Mouse (Mus musculus): ENCODE data around the gene Kif1b. TPM values are rescaled to one million over a fixed set of nuclear protein-coding genes. Genes with fewer than 3 reads are reported as not detected.

The Kif1b gene
- polyA plus RNA-seq, 1 experiment from 2014 or later = 52.2 TPM

DNA sequence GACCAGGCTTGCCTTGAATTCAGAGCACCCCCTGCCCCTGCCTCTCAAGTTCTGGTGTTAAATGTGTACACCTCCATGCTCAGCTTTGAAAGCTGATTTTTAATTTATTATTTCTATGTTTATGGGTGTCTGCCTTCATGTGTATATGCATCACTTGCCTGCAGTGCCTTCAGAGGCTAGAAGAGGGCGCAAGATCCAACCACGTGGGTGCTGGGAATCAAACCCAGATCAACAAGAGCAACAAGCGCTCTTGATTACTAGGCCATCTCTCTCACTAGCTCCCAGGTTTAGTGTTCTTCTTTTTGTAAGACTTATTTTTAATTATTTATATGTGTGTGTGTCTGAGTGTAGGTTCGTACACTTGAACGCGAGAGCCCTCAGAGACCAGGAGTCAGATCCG is 152.6 kb downstream of the Kif1b start:
- 96% methylated on average over 7 of the region's 7 CpGs for whole genome bisulfite sequencing

GRCm38 (mm10) chr4:149150721-149151120 is 156.8 kb downstream of the Kif1b start:
- Histone ChIP-seq H3K27ac (no peak overlapping the region), H3K4me1 (replicated peaks) (peaks cover 9% of the 10 kb centered on the region; the same call in 1 of the 2 replicates), H3K4me3 (replicated peaks) (no peak overlapping the region), H3K9ac (replicated peaks) (no peak overlapping the region), H3K27me3 (no peaks in the 10 kb centered on the region), H3K36me3 (peaks cover 68% of the 10 kb centered on the region), H3K9me3 (no peaks in the 10 kb centered on the region), H3K4me2 (no peak overlapping the region)
- WGBS = 92% methylated on average over 11 of the region's 11 CpGs
- no peak for ATAC-seq (ENCODE audit: insufficient number of reproducible peaks, insufficient read depth, low FRiP score, low TSS enrichment, low read depth)

More for the DNA sequence above, 152.6 kb downstream of the Kif1b start:
- no peak for ATAC-seq (ENCODE audit: insufficient number of reproducible peaks, insufficient read depth, low FRiP score, low TSS enrichment, low read depth)
- H3K9me3 ChIP-seq = no peaks in the 10 kb centered on the region
- H3K27me3 ChIP-seq = no peaks in the 10 kb centered on the region
- no peak overlapping the region for H3K4me2 ChIP-seq
- H3K4me1 ChIP-seq (replicated peaks) = no peaks in the 10 kb centered on the region
- peaks cover 100% of the 10 kb centered on the region for H3K36me3 ChIP-seq
- H3K4me3 ChIP-seq (replicated peaks) = no peak overlapping the region
- H3K27ac ChIP-seq = no peak overlapping the region
- H3K9ac ChIP-seq (replicated peaks) = no peak overlapping the region

DNA sequence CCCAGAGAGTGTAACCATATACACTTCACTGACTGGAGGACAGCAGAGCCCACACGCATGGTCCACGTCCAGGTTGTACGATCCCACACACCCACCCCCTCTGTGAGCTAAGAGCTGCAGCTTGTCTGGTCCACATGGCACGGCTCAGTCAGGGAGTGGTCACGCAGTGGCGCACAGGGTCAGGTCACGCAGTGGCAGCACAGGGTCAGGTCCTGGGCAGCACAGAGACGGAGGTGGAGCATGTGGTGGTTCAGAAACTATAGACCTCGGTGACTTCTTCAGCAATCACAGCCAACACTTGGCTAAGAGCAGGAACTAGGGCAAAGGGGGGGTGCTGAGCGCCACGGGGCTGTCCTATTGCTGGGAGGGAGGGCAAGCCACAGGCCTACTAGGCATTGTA is 157.2 kb downstream of the Kif1b start:
- ATAC-seq (ENCODE audit: insufficient number of reproducible peaks, insufficient read depth, low FRiP score, low TSS enrichment, low read depth) = no peak
- Histone ChIP-seq H3K27me3 (no peaks in the 10 kb centered on the region), H3K36me3 (peaks cover 64% of the 10 kb centered on the region), H3K4me2 (no peak overlapping the region), H3K27ac (no peak overlapping the region), H3K4me1 (replicated peaks) (peaks cover 9% of the 10 kb centered on the region; the same call in 1 of the 2 replicates), H3K4me3 (replicated peaks) (no peak overlapping the region), H3K9ac (replicated peaks) (no peak overlapping the region), H3K9me3 (no peaks in the 10 kb centered on the region)
- WGBS = 88% methylated on average over 11 of the region's 11 CpGs

DNA sequence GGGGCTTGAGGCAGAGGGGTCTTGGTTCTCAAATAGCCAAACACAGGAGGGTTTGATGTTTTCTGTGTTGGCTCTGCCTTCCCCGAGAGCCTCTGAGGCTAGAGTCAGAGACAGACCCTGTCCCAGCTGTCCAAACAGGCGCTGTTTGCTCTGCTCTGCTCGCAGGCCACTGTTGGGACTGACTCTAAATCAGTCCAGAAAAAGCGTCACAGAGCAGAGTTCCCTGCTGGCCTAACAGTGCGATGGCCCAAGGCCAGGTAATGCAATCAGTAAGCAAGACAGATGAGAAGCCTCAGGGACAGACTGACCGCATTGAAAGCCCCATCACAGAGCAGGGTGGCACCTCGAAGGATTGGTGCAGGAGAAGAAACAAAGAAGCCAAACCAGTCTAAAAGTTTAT is 157.9 kb downstream of the Kif1b start:
- H3K9me3 ChIP-seq = no peaks in the 10 kb centered on the region
- peaks cover 9% of the 10 kb centered on the region; the same call in 1 of the 2 replicates for H3K4me1 ChIP-seq (replicated peaks)
- no peak overlapping the region for H3K4me3 ChIP-seq (replicated peaks)
- 81% methylated on average over 7 of the region's 7 CpGs for WGBS
- ATAC-seq (ENCODE audit: insufficient number of reproducible peaks, insufficient read depth, low FRiP score, low TSS enrichment, low read depth) = no peak
- H3K4me2 ChIP-seq = no peak overlapping the region
- H3K27me3 ChIP-seq = no peaks in the 10 kb centered on the region
- H3K9ac ChIP-seq (replicated peaks) = no peak overlapping the region
- no peak overlapping the region for H3K27ac ChIP-seq
- peaks cover 57% of the 10 kb centered on the region for H3K36me3 ChIP-seq

DNA sequence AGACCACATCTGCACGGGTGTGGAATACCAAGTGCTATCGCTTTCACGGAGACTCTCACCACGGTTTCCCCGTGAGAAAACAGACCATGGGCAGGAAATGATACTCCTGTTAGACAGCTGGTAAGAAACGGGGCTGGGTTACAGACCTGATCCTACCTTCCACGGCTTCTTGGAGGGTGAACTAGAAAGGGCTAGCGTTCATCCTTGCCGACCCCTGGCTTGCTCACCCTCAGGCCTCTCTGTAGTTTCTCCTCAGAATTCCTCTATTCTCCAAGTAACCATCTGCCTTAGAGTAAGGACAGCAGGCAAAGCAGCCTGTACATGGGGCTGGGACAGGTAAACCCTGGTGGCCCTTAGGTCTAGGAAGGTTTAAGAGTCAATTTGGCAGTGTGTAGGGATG is 158.3 kb downstream of the Kif1b start:
- ATAC-seq (ENCODE audit: insufficient number of reproducible peaks, insufficient read depth, low FRiP score, low TSS enrichment, low read depth) = no peak
- H3K27me3 ChIP-seq = no peaks in the 10 kb centered on the region
- peaks cover 9% of the 10 kb centered on the region; the same call in 1 of the 2 replicates for H3K4me1 ChIP-seq (replicated peaks)
- no peak overlapping the region for H3K4me2 ChIP-seq
- H3K9ac ChIP-seq (replicated peaks) = no peak overlapping the region
- no peaks in the 10 kb centered on the region for H3K9me3 ChIP-seq
- H3K4me3 ChIP-seq (replicated peaks) = no peak overlapping the region
- peaks cover 53% of the 10 kb centered on the region for H3K36me3 ChIP-seq
- no peak overlapping the region for H3K27ac ChIP-seq
- WGBS = 80% methylated on average over 9 of the region's 9 CpGs

DNA sequence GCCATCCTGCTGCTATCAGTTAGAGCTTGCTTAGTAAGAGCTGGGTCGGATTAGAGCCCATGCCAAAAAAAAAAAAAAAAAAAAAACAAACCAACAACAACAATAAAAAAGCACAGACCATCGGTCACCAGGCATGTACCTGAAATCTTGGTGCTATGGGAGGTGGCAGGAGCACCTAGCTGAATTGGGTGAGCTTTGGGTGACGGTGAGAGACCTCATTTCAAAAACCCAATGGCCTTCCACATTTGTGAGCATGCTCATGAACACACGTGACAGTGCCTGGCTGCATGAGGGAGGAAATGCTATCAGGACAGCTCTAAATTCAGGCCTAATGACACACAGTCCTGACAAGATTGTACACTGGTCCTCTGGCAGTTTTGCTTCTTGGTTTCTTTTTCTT is 159.4 kb downstream of the Kif1b start:
- peaks cover 9% of the 10 kb centered on the region; the same call in 1 of the 2 replicates for H3K4me1 ChIP-seq (replicated peaks)
- WGBS = 77% methylated on average over 4 of the region's 4 CpGs
- no peak overlapping the region for H3K9ac ChIP-seq (replicated peaks)
- H3K4me3 ChIP-seq (replicated peaks) = no peak overlapping the region
- H3K36me3 ChIP-seq = peaks cover 42% of the 10 kb centered on the region
- H3K9me3 ChIP-seq = no peaks in the 10 kb centered on the region
- H3K27me3 ChIP-seq = no peaks in the 10 kb centered on the region
- no peak for ATAC-seq (ENCODE audit: insufficient number of reproducible peaks, insufficient read depth, low FRiP score, low TSS enrichment, low read depth)
- H3K4me2 ChIP-seq = no peak overlapping the region
- H3K27ac ChIP-seq = no peak overlapping the region

GRCm38 (mm10) chr4:149147528-149147927 is 160.0 kb downstream of the Kif1b start:
- H3K27ac ChIP-seq = no peak overlapping the region
- no peaks in the 10 kb centered on the region for H3K27me3 ChIP-seq
- no peak for ATAC-seq (ENCODE audit: insufficient number of reproducible peaks, insufficient read depth, low FRiP score, low TSS enrichment, low read depth)
- no peak overlapping the region for H3K9ac ChIP-seq (replicated peaks)
- WGBS = 83% methylated on average over 7 of the region's 7 CpGs
- no peak overlapping the region for H3K4me3 ChIP-seq (replicated peaks)
- H3K9me3 ChIP-seq = no peaks in the 10 kb centered on the region
- H3K4me2 ChIP-seq = no peak overlapping the region
- H3K36me3 ChIP-seq = peaks cover 36% of the 10 kb centered on the region
- peaks cover 9% of the 10 kb centered on the region; the same call in 1 of the 2 replicates for H3K4me1 ChIP-seq (replicated peaks)

DNA sequence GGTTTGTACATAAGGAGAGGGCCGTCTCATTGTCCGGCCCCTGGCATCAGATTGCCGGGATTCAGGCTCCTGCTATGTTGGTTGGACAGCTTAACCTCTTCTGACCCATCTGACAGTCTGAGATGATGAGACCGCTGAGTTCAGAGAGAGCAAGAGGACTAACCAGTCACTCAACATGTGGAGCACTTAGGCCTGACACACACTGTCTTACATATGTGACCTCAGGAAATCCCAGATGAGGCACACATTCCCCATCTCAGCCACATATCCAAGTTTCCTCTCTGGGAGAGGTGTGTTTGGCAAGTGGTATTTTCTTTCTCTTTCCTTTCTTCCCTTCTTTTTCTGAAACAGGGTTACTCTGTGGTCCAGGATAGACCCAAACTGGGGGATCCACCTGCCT is 162.3 kb downstream of the Kif1b start:
- Histone ChIP-seq H3K36me3 (peaks cover 13% of the 10 kb centered on the region), H3K9me3 (no peaks in the 10 kb centered on the region), H3K9ac (replicated peaks) (no peak overlapping the region), H3K27ac (no peak overlapping the region), H3K27me3 (no peaks in the 10 kb centered on the region), H3K4me3 (replicated peaks) (no peak overlapping the region), H3K4me2 (no peak overlapping the region), H3K4me1 (replicated peaks) (peaks cover 9% of the 10 kb centered on the region; the same call in 1 of the 2 replicates)
- 80% methylated on average over 4 of the region's 4 CpGs for WGBS
- no peak for ATAC-seq (ENCODE audit: insufficient number of reproducible peaks, insufficient read depth, low FRiP score, low TSS enrichment, low read depth)

- Histone ChIP-seq H3K9me3 (no peaks in the 10 kb centered on the region), H3K27me3 (no peaks in the 10 kb centered on the region), H3K4me1 (replicated peaks) (peaks cover 9% of the 10 kb centered on the region; the same call in 1 of the 2 replicates), H3K27ac (no peak overlapping the region), H3K36me3 (peaks cover 6% of the 10 kb centered on the region; the same call in 1 of the 2 replicates), H3K4me2 (no peak overlapping the region), H3K4me3 (replicated peaks) (no peak overlapping the region), H3K9ac (replicated peaks) (no peak overlapping the region)
- WGBS = 7% methylated on average over 3 of the region's 3 CpGs
- peak; percentile 82; the same call in 1 of the 2 replicates for ATAC-seq (ENCODE audit: insufficient number of reproducible peaks, insufficient read depth, low FRiP score, low TSS enrichment, low read depth)
Observed at GRCm38 (mm10) chr4:149144459-149144858, 163.0 kb downstream of the Kif1b start.

DNA sequence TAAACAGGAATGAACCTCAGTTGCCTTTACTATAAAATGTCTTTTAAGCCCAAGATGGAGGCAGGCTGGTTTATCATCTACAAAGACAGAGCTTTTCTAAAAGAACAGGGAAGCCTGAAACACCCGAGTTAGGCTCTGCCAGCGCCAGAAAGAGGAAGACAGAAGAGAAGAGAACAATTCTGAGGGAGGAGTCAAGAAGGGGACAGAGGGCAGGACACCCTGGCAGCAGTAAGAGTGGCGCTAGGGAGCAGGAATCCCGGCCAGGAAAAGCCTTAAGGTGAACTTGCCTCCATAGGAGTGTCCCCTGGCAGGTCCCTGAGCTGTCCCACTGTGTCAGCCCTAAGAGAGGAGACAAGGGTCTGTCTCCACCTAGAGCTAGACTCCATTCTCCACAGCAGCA is 163.9 kb downstream of the Kif1b start:
- Histone ChIP-seq H3K27ac (no peak overlapping the region), H3K36me3 (no peaks in the 10 kb centered on the region), H3K27me3 (no peaks in the 10 kb centered on the region), H3K4me1 (replicated peaks) (peaks cover 9% of the 10 kb centered on the region; the same call in 1 of the 2 replicates), H3K9me3 (no peaks in the 10 kb centered on the region), H3K9ac (replicated peaks) (no peak overlapping the region), H3K4me2 (no peak overlapping the region), H3K4me3 (replicated peaks) (no peak overlapping the region)
- ATAC-seq (ENCODE audit: insufficient number of reproducible peaks, insufficient read depth, low FRiP score, low TSS enrichment, low read depth) = no peak
- 26% methylated on average over 4 of the region's 4 CpGs for WGBS

GRCm38 (mm10) chr4:149138515-149138914 is 169.0 kb downstream of the Kif1b start:
- Histone ChIP-seq H3K27ac (no peak overlapping the region), H3K4me1 (replicated peaks) (peaks cover 7% of the 10 kb centered on the region), H3K27me3 (no peaks in the 10 kb centered on the region), H3K4me2 (no peak overlapping the region), H3K36me3 (no peaks in the 10 kb centered on the region), H3K4me3 (replicated peaks) (no peak overlapping the region), H3K9me3 (no peaks in the 10 kb centered on the region), H3K9ac (replicated peaks) (no peak overlapping the region)
- WGBS = 57% methylated on average over 8 of the region's 8 CpGs
- no peak for ATAC-seq (ENCODE audit: insufficient number of reproducible peaks, insufficient read depth, low FRiP score, low TSS enrichment, low read depth)
